Mouse (Mus musculus) liver, adult 2 months (tissue): ENCODE results near the gene Stard3.

Experiments used
- CTCF ChIP-seq: fragments of 200-500 bp; IDR thresholded peaks from 2 replicates; pipeline ENCODE4 v1.5.1; 2011; ENCODE audit warnings: low read depth, low read length, control low read depth
- POLR2A ChIP-seq: fragments of 200-500 bp; IDR thresholded peaks from 2 replicates; pipeline ENCODE4 v1.6.1; 2011; ENCODE audit warnings: low read length, control low read depth; ENCODE audit not compliant: insufficient read depth; ENCODE audit errors: extremely low read depth

- TF ChIP-seq CTCF, result no peak
- TF ChIP-seq POLR2A, result no peak
These were observed 28.9 kb downstream of the Stard3 start for GRCm38 (mm10) chr11:98387056-98387577.
